Mouse (Mus musculus) right cerebral cortex, postnatal 4 days (tissue): ENCODE measurements around the gene Thap11.

Source experiments
- DNase-seq: peaks from one replicate; pipeline ENCODE4 v3.0.0-alpha.2; 2022

The Thap11 gene

GRCm38 (mm10) chr8:105900941-105901616 lies 46.1 kb downstream of the Thap11 start:
- DNase-seq, result no peak
